Mouse (Mus musculus): Measurements from ENCODE around the gene Plcb2. TPM values are rescaled to one million over a fixed set of nuclear protein-coding genes. Genes with fewer than 3 reads are reported as not detected.

Plcb2 gene
- total RNA-seq, 2 experiments from 2014 or later = 1.1 to 1.3 TPM

DNA sequence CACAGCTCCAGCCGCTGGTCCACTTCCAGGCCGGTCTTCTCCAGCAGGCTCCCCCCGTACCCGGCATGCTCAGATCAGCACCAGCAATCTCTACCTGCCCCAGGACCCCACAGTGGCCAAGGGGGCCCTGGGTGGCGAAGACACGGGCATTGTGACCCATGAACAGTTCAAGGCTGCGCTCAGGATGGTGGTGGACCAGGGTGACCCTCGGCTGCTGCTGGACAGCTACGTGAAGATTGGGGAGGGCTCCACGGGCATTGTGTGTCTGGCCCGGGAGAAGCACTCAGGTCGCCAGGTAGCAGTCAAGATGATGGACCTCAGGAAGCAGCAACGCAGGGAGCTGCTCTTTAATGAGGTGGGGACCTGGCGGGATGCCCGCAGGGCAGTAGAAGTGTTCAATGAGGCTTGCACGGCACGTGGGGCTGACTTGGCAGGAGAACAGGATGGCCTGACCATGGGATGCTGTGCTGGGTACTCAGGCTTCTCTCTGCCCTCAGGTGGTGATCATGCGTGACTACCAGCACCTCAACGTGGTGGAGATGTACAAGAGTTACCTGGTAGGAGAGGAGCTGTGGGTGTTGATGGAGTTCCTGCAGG lies 34.8 kb downstream of the Plcb2 start:
- no peak for DNase-seq (ENCODE audit: low spot score in 2 of 2)

DNA sequence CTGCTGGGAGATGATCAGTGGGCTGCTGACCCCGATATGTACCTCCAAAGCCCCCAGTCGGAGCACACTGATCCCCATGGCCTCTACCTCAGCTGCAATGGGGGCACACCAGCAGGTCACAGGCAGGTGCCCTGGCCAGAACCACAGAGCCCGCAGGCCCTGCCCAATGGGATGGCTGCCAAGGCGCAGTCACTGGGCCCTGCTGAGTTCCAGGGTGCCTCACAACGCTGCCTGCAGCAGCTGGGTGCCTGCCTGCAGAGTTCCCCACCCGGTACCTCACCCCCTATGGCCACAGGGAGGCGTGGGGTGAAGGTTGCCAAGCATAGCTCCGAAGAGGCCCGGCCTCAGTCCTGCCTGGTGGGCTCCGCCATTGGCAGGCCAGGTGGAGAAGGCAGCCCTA lies 38.4 kb downstream of the Plcb2 start:
- DNase-seq (ENCODE audit: low spot score in 2 of 2) = no peak

DNA sequence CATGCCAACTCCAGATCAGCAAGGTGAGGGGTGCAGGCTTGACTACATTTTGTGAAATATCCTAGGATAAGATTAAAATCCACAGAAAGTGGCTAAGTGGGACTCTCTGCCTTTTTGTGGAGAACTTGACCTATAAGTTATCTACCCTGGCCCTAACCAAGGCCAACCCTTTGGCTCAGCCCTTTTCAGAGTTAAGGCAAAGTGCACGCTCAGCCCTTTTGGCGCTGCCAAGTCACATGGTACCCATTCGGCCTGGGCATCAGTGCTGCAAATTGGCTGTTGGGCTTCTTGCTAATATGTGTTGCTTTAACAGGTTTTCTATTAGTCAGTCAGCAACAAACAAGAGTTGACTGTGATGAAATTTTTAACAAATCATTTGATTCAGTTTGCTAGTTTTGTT lies 40.4 kb downstream of the Plcb2 start:
- DNase-seq (ENCODE audit: low spot score in 2 of 2) = no peak

DNA sequence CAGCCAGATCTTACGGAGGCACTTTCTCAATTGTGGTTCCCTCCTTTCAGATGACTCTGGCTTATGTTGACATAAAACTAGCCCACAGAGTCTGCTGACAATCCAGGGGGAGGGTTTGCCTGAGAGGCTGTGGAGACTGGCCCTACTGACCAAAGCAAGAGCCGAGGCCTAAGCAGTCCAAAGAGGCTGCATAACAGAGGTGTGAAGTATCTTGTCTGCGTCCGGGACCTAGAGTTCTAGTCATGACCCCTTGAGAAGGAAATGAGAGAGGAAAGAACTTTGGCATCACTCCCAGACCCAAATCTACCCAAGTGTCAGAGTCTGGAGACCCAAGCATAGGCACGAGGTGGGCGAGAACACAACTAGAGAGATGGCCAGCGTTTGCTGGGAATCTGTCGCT lies 41.5 kb downstream of the Plcb2 start:
- DNase-seq (ENCODE audit: low spot score in 2 of 2) = no peak

DNA sequence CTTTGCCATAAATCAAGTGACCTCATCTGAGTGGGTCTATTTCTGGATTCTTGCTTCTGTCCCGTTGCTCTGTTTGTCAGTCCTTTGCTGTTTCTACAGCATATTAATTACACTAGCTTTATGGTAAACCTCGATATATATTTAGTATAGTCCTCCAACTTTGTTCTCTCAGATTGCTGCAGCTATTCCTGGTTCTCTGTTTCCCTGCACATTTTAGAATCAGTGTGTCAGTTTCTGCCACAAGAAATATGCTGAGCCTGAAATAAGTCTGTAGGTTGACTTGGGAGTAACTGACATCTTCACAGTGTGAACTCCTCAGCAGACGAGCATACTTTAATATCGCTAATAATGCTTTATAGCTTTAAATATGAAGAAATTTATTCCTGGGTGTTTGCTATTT lies 43.1 kb downstream of the Plcb2 start:
- DNase-seq (ENCODE audit: low spot score in 2 of 2) = no peak

DNA sequence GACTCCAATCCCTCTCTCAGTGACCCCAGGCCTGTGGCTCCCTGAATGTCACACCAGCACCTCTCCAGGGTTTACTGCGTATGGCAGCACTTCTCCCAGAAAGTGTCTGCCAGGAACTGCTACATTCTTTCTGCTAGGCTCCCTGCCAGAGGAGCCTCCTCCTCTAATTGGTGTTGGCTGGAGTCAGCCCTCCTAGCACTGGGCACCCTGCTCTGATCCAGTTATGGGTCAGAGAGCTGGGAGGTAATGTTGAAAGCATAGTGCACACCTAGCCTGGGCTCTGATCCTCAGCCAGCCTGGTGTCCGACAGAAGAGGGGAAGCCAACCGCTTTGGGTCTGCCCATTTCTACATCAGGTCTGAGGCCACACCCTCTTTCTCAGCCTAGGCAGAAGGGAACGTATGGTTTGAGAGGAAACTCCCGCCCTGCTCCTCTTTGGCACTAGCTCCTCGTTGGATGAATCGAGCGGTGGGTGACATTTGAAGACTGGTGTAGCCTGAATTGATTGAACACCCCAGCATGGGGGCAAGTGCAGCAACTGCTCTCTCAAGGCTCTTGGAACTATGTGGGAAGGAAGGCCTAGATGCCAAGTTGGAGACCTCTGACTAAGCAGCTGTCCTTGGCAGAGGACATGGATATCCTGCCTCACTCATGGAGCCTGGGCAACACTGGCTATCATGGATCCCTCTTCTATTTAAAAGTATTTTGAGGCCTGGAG lies 45.5 kb downstream of the Plcb2 start:
- DNase-seq (ENCODE audit: low spot score in 2 of 2) = no peak

DNA sequence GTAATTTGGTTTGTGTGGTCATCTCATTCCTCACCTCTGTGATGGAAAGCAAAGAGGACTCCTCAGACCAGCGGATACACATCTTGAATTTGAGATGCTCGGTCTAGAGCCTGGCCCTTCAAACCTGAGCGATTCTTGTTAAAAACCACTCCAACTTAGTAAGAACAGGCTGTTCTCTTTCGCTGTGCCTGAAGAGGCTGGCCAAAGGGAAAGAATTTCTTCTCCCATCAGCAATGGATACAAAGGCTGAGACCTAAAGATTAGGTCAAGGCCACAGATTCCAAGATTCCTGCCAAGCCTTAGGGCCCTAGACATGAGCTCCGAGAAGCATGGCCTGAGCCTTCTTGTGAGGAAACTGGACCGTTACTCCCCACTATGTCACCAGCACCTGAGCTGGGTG lies 47.3 kb downstream of the Plcb2 start:
- no peak for DNase-seq (ENCODE audit: low spot score in 2 of 2)

DNA sequence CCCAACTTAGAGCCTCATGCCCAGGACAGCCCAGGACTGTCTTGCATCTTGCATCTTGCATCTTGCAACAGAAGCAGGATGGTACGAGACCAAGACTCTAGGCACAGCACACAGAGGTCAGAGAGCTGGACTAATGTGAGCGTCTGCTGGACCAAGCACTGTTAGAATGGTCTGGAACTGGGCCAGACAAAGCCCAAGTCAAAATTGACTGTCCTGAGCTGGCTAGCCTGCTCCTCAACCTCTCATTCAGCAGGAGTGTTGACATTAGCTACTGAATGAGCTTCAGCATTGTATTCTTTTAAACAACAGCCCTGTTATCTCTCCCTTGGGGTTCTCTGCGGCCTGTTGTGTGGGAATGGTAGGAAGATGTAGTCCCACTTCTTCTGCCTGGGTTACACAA lies 48.7 kb downstream of the Plcb2 start:
- DNase-seq (ENCODE audit: low spot score in 2 of 2) = no peak

DNA sequence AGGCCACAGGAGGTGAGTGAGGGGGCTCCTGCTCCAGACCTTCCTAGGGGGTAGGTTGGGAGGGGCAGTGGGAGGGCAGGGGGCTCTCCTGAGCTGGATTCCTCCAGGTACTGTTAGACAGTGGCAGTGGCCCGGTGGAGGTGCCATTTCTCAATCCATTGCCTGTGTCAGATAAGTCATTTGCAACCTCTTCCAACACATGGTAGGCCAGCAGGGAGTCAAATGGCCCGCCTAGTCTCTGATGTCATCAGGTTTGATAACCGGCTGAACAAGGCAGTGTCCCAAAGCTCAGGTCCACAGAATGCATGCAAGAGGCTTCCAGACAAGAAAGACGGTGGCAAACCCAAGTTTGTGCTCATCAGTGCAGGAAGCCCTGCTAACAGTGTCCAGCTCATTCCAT lies 50.4 kb downstream of the Plcb2 start:
- DNase-seq (ENCODE audit: low spot score in 2 of 2) = no peak

DNA sequence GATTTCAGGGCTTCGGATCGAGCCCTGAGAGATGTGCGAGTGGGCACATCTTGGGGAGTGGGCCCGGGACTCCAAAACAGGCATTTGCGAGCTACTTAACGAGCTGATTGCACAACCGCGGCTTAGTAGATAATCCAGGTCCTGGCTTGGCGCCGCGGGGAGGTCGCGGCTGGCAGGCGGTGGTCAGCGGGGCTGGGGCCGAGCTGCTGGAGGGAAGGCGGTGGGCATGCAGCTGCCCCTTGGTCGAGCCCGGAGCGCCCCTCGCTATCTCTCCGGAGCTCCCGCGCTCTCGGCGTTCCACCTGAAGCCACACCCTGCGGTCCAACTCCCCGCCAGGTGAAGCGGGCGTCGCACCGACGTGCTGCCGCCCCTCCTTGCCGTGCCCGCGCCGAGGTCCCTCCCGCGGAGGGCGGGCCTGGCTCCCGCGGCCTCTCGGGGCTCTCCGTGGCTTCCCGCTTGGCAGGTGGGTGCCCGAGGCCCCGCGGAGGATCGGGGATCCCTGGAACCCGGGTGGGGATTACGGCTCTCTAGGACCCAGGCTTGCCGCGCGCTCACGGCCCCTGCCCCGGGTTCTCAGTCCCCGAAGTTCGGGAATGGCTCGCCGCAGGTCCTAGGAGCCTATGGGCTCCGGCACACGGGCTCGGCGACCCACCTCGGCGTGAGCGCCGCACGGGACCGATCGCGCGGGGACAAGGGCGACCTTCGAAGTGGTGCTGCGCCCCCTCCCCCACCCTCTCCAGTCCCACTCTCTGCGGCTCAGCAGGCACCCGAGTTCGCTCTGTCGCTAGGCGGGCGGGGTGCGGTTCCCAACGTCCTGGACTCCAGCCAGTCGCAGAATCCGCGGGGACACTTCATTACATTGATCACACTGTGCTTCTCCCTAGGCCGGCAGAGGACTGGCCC lies 51.1 kb downstream of the Plcb2 start:
- DNase-seq (ENCODE audit: low spot score in 2 of 2) = no peak

DNA sequence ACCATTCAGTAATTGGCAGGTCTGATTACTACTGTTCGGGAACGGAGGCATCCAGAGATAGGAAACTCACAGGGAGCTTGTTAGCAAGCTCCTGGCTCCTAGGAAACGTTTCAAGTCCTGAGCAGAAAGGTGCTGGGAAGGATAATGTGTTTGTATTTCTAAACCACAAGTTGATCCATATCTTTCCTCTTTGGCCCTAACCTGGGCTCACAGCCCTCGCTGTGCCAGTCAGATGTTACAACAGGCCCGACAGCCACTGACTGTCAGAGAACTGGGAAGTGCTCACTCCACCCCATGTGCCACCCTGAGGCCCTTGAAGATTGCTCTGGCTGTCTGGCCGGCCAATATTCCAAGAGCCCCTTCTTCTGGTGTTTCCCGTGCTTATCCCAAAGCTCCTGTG lies 53.7 kb downstream of the Plcb2 start:
- no peak for DNase-seq (ENCODE audit: low spot score in 2 of 2)

DNA sequence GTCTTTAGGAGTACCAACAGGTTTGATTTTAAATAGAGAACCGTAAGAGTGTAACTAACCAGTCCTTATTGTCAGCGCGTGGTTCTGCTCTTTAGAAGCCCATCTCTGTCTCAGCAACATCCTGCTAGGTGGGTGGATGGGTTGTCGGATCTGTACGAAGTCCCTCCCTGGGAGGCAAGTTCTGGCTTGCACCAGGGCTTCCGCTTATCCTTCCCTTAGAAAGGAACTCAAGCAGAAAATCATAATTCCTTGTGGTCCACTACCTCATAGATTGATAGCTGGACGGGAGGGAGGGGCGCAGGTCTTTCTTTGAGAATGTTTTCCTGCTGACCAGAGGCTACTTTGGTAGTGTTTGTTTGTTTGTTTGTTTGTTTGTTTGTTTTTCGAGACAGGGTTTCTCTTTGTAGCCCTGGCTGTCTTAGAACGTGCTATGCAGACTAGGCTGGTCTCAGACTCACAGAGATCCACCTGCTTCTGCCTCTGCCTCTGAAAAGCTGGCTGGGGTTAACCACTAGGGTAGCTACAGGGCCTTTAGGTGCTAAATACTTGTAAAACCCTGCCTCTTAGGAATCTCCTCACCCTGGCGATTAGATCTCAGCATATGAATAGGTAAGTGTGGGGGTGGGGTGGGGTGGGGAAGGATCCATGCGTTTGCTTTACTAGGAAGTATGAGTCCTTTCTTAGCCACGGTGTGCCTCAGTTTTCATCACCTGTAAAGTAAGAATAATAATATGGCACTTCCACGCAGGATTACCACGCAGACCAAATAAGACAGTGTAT lies 54.4 kb downstream of the Plcb2 start:
- no peak for DNase-seq (ENCODE audit: low spot score in 2 of 2)

DNA sequence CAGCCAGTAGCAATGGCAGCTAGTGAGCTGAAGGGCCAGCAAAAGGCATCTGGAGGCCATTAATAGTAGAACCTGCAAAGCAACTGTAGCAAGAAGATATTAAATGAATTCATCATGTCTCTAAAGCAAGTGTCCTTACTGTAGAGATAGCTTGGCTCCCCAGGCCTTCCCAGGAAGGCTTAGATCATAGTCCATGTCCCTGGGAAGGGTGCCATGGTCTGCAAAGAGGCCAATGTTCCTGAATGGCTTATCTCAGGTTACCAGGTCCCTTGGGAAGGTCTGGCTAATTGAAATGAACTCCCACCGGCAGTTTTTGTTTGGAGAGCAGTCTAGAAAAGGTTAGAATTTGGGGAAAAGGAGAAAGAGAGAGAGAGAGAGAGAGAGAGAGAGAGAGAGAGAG lies 56.5 kb downstream of the Plcb2 start:
- no peak for DNase-seq (ENCODE audit: low spot score in 2 of 2)

DNA sequence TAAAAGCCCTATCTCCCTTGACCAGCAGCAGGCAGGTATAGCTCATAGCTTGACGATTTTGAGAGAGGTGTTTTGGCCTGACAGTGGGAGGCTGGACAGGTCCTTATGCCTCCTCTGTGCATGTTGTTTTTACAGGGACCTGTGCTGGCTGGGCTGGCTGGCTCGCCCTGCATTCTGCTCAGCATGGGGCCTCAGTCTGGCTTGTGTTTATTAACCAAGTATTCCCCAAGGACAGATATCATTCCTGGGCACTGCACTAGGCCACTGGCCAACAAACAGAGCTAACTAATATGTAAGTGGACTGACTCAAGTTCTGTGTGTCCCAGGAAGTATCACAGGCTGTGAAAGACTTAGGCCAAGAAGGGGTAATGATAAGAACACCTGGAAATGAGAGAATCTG lies 58.5 kb downstream of the Plcb2 start:
- DNase-seq (ENCODE audit: low spot score in 2 of 2) = no peak

DNA sequence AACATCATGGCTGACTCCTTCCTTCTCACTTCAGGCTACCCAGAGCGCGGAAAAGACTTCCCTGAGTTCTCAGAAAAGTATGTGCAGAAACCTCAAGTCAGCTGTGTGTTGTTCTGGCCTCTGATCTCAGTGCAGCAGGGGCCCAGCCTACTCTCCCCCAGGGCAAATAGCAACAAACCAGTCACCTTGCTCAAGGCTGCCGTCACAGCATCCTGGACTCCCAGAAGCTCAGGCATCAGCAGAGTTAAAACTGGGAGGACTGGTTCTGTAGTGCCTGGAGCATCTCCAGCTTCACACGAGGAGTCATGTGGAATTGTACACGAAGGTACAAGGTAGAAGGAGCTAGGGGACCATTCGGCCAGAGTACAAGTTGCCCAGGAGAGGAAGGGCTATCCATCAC lies 59.0 kb downstream of the Plcb2 start:
- DNase-seq (ENCODE audit: low spot score in 2 of 2) = no peak

DNA sequence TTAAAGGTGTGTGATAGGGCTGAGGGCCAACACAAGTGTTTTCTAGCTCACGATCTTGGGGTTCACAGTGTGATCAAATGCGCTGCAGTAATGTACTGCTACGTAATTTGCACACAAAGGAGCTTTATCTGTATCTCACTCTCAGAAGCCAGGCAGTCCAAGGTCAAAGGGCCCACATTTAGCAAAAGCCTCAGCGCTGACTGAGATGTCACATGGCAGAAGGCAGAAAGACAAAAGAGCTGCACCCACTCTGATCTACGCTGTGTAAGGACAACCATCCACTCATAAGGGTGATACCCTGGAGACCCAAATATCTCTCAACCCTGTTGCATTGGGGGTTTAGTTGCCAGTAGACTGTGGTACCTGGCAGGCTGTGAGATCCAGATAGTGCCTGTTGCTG lies 61.1 kb downstream of the Plcb2 start:
- no peak for DNase-seq (ENCODE audit: low spot score in 2 of 2)

DNA sequence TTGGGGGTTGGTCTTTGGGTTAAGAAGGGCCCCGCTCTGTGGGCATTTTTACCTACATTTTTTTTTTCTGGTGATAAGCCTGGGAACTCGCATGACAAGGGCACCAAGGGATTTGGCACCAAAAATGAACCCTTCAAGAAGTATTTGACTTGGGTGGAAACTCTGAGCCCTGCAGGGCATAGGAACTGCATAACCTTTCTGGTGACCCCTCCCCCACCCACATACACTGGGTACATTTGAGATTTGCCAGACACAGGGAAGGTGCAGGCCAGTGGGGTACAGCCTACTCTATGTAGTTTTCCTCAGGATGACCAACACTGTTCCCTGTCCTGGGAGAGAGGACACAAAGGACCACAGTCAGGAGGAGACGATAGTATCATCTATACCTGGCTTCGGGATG lies 62.6 kb downstream of the Plcb2 start:
- DNase-seq (ENCODE audit: low spot score in 2 of 2) = no peak

DNA sequence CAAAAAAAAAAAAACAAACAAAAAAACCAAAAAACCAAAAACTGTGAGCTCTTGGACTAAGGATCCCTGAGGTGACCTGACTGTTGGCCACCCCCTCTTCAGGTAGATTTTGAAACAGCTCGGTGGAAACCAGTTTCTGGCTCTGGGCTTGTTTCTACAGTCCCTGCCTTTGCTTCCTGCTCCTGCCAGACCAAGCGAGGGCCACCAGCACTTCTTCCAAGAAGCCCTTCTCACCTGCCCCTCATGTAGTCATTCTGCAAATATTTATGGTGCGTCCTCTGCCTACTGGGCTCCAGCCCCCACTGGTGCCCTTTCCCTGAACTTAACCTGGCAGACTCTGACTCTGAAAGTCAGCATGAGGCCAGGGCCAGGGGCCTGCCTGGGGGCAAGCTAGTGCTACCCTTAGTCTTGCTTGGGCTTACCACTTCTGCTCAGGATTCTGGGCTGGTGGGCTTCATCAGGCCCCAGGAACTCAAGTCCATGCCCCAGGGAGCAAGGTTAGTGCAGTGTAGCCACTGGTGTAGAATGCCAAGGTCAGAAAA lies 63.2 kb downstream of the Plcb2 start:
- no peak for DNase-seq (ENCODE audit: low spot score in 2 of 2)

DNA sequence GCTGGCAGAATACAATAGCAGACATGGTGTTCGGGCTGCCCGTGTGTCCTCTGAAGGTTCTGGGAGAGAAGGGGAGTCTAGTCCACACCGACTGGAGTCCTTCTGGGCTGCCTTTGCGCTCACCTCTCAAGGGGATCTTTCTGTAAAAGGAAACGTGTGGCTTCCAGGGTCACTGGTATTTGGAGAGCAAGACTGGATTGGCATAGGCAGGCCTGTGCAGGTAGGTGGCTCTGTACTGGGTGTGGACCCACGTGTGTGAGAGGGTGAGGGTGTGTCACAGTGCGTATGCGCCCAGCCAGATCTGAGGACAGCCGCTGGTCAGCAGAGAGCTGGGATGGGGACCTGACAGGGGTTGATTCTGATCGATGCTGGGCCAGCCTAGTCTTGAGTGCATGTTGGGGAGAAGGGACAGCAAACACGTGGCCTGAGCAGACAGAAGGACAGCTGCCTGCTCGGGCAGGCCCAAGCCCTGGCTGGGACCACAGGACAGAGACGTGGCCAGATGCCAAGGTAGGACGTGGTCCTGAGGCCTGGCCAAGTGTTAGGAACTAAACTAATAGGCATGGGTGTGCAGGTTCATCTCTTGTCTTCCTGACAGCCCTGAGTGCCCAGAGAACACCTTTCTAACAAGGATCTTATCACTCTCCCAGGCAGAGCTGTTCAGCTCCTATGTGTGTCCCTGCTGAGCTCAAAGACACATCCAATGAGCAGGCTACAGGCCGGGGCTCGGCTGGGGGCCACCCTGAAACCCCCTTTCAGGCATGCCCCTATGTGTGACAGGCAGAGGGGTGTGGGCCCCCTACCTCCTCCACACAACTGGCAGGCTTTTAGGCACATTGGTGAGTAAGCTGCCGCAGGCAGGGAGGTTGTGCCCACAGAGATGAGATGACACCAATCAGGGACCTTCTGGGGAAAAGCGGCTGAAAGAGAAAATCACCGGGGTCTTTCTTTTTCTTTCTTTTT lies 64.2 kb downstream of the Plcb2 start:
- no peak for DNase-seq (ENCODE audit: low spot score in 2 of 2)

Measured in gastrocnemius, postnatal 4 days (tissue).